Mouse (Mus musculus) midbrain, postnatal 0 days (tissue): ENCODE results near the gene Zfhx3. TPM values are rescaled to one million over a fixed set of nuclear protein-coding genes. Genes with fewer than 3 reads are reported as not detected.

ENCODE experiments used
- ATAC-seq: fragments of 200-750 bp; cut with Nextera tagmentation; 2 replicates; pipeline ENCODE4 v1.8.0; 2017; ENCODE audit warnings: moderate number of reproducible peaks, mild to moderate bottlenecking, moderate TSS enrichment, moderate library complexity; ENCODE audit not compliant: low FRiP score
- DNase-seq: peaks from one replicate; pipeline ENCODE4 v3.0.0-alpha.2; 2015; ENCODE audit warnings: low spot score
- H3K27ac ChIP-seq: fragments of 300-500 bp; sonication (generic); 2 replicates; pipeline ENCODE4 v1.5.1; 2014; ENCODE audit warnings: low read depth, mild to moderate bottlenecking, low read length, mixed read lengths
- H3K27me3 ChIP-seq: fragments of 300-500 bp; sonication (generic); 2 replicates; pipeline ENCODE4 v1.6.1; 2014; ENCODE audit warnings: low read length, control low read depth, mixed read lengths; ENCODE audit not compliant: insufficient read depth
- H3K36me3 ChIP-seq: fragments of 300-500 bp; sonication (generic); 2 replicates; pipeline ENCODE4 v1.6.1; 2014; ENCODE audit warnings: low read length, control low read depth, mixed read lengths; ENCODE audit not compliant: insufficient read depth
- H3K4me1 ChIP-seq: fragments of 300-500 bp; sonication (generic); 2 replicates; pipeline ENCODE4 v1.6.1; 2014; ENCODE audit warnings: mild to moderate bottlenecking, control low read depth, antibody characterized with exemption, low read length, mixed read lengths; ENCODE audit not compliant: insufficient read depth
- H3K4me2 ChIP-seq: fragments of 300-500 bp; sonication (generic); 2 replicates; pipeline ENCODE4 v1.6.1; 2014; ENCODE audit warnings: low read depth, mild to moderate bottlenecking, low read length, mixed read lengths; ENCODE audit not compliant: poor library complexity, severe bottlenecking
- H3K4me3 ChIP-seq: fragments of 300-500 bp; sonication (generic); 2 replicates; pipeline ENCODE4 v1.5.1; 2014; ENCODE audit warnings: low read depth, mild to moderate bottlenecking, low read length, moderate library complexity
- H3K9ac ChIP-seq: fragments of 300-500 bp; sonication (generic); replicated peaks from 2 replicates; pipeline ENCODE4 v1.6.1; 2014; ENCODE audit warnings: mild to moderate bottlenecking, low read length, moderate library complexity, mixed read lengths; ENCODE audit not compliant: poor library complexity, severe bottlenecking
- H3K9me3 ChIP-seq: fragments of 300-500 bp; sonication (generic); 2 replicates; pipeline ENCODE4 v1.6.1; 2016; ENCODE audit warnings: low read length, control low read depth
- CTCF ChIP-seq: IDR thresholded peaks from 2 replicates; pipeline ENCODE4 v1.5.1; 2016; ENCODE audit warnings: antibody characterized with exemption, mild to moderate bottlenecking
- WGBS: fragments of 180-500 bp; shearing (Covaris S2); extraction: QIAGEN DNeasy Blood & Tissue Kit; methylation state at CpG from one replicate; pipeline ENCODE4 v1.1.7; 2014; 5-methylcytosine and 5-hydroxymethylcytosine counted together
- polyA plus RNA-seq: library from polyadenylated mRNA; unstranded; fragments of >200 nt; fragmentation: Nextera tagmentation; extraction: Ambion mirVana; gene quantifications from 2 replicates; pipeline ENCODE4 v1.2.1, GENCODE M21; 2015
- total RNA-seq: library from RNA; depleted of rRNA; stranded (reverse); fragments of >200 nt; gene quantifications from 2 replicates; pipeline ENCODE4 v1.2.3, GENCODE M21; 2014

Gene Zfhx3
- total and polyA plus RNA-seq, 2 experiments from 2014 or later: 33.1 to 44.5 TPM

DNA sequence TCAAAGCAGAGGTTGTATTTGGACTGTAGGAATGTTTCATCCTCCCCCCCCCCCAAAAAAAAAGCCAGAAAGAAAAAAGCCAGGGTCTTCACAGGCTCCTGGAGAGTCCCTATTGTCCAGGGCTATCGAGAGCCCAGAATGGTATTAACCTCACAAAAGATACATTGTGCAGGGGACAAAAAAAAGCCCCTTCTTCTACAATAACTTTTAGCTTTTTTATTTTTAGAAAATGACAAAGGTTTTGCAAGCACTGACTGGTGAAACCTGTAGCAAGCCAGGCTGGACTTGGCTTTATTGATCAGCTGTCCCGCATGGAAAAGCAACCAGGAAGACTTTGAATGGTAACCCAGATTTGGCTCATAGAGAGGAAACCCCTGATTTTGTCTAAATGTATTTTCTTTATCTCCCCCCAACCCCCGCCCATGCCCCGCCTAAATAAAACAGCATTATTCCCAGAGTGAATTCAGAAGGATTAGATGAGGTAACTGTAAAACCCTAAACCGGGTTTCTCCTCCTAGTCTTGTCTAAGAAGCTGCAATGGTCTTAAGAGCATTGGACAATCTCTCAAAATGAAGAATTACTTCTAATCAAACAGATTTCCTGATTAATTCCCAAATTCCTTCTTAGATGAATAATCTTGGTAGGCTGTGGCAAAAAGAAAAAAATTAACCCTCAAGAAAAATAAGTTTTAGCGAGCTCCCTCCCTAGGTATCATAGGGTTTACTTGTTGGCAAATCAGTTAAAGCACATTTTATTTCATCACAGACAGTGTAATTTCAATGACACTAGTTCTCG lies 759.1 kb downstream of the Zfhx3 start:
- Histone ChIP-seq H3K4me3 (peak overlapping the region; percentile 91; the same call in 1 of the 2 replicates), H3K9me3 (no peaks in the 10 kb centered on the region), H3K27ac (peak overlapping the region; percentile 100), H3K36me3 (no peaks in the 10 kb centered on the region), H3K9ac (peak overlapping the region; percentile 100), H3K4me2 (peak overlapping the region; percentile 99), H3K4me1 (peaks cover 2% of the 10 kb centered on the region; the same call in 1 of the 2 replicates), H3K27me3 (no peaks in the 10 kb centered on the region)
- no peak for ATAC-seq
- TF ChIP-seq CTCF: no peak
- 20% methylated on average over 7 of the region's 7 CpGs for WGBS
- DNase-seq: no peak

GRCm38 (mm10) chr8:108702201-108702600 lies 759.8 kb downstream of the Zfhx3 start:
- peaks cover 2% of the 10 kb centered on the region; the same call in 1 of the 2 replicates for H3K4me1 ChIP-seq
- DNase-seq: no peak
- H3K4me2 ChIP-seq: peak overlapping the region; percentile 99
- peak overlapping the region; percentile 91; the same call in 1 of the 2 replicates for H3K4me3 ChIP-seq
- 39% methylated on average over 1 of the region's 1 CpGs for WGBS
- no peak for TF ChIP-seq CTCF
- no peak for ATAC-seq
- no peaks in the 10 kb centered on the region for H3K9me3 ChIP-seq
- H3K27me3 ChIP-seq: no peaks in the 10 kb centered on the region
- H3K36me3 ChIP-seq: no peaks in the 10 kb centered on the region
- peak overlapping the region; percentile 100 for H3K27ac ChIP-seq
- peak overlapping the region; percentile 100 for H3K9ac ChIP-seq

GRCm38 (mm10) chr8:108705751-108706150 lies 763.3 kb downstream of the Zfhx3 start:
- no peak for ATAC-seq
- peak overlapping the region; percentile 100 for H3K9ac ChIP-seq
- H3K36me3 ChIP-seq: no peaks in the 10 kb centered on the region
- WGBS: 31% methylated on average over 2 of the region's 2 CpGs
- peak overlapping the region; percentile 99 for H3K4me2 ChIP-seq
- peak overlapping the region; percentile 100 for H3K27ac ChIP-seq
- no peaks in the 10 kb centered on the region for H3K27me3 ChIP-seq
- peaks cover 5% of the 10 kb centered on the region; the same call in 1 of the 2 replicates for H3K4me1 ChIP-seq
- H3K4me3 ChIP-seq: peak overlapping the region; percentile 91
- no peak for DNase-seq
- H3K9me3 ChIP-seq: no peaks in the 10 kb centered on the region
- TF ChIP-seq CTCF: no peak

GRCm38 (mm10) chr8:108706491-108706847 lies 764.0 kb downstream of the Zfhx3 start:
- H3K9me3 ChIP-seq: no peaks in the 10 kb centered on the region
- no peaks in the 10 kb centered on the region for H3K36me3 ChIP-seq
- DNase-seq (no peak), ATAC-seq (no peak)
- peak overlapping the region; percentile 99 for H3K4me2 ChIP-seq
- TF ChIP-seq CTCF: no peak
- 36% methylated on average over 3 of the region's 3 CpGs for WGBS
- no peaks in the 10 kb centered on the region for H3K27me3 ChIP-seq
- H3K9ac ChIP-seq: peak overlapping the region; percentile 100
- H3K27ac ChIP-seq: peak overlapping the region; percentile 100
- H3K4me3 ChIP-seq: peak overlapping the region; percentile 91
- peaks cover 3% of the 10 kb centered on the region; the same call in 1 of the 2 replicates for H3K4me1 ChIP-seq

GRCm38 (mm10) chr8:108706848-108707541 lies 764.6 kb downstream of the Zfhx3 start:
- no peak for TF ChIP-seq CTCF
- peak overlapping the region; percentile 91 for H3K4me3 ChIP-seq
- no peaks in the 10 kb centered on the region for H3K27me3 ChIP-seq
- WGBS: 30% methylated on average over 6 of the region's 6 CpGs
- ATAC-seq (no peak), DNase-seq (no peak)
- H3K36me3 ChIP-seq: no peaks in the 10 kb centered on the region
- H3K4me1 ChIP-seq: peaks cover 3% of the 10 kb centered on the region; the same call in 1 of the 2 replicates
- peak overlapping the region; percentile 100 for H3K27ac ChIP-seq
- peak overlapping the region; percentile 99 for H3K4me2 ChIP-seq
- H3K9me3 ChIP-seq: no peaks in the 10 kb centered on the region
- H3K9ac ChIP-seq: peak overlapping the region; percentile 100
